Mouse (Mus musculus) neural tube, postnatal 0 days (tissue): ENCODE results near the gene Catsperb. TPM values are rescaled to one million over a fixed set of nuclear protein-coding genes. Genes with fewer than 3 reads are reported as not detected.

Experiments used
- microRNA-seq: library from miRNA; unstranded; fragments of <30 nt; microRNA quantifications from one replicate; pipeline ENCODE4, GENCODE M21; 2016
- polyA plus RNA-seq: library from polyadenylated mRNA; unstranded; fragments of >200 nt; fragmentation: Nextera tagmentation; extraction: Ambion mirVana; gene quantifications from 2 replicates; pipeline ENCODE4 v1.2.1, GENCODE M21; 2015

The Catsperb gene
- not detected in 2 replicates for polyA plus RNA-seq

GRCm38 (mm10) chr12:101404353-101404752 lies at the start of gene Catsperb:
Gene Catsperb (plus strand): TSS chr12:101404653.

Small RNA genes lying within 50 kb of the gene (microRNA-seq; reads per million reads assigned to microRNA genes)
- gene Gm24542: not detected
